Mouse (Mus musculus) ES-E14 (cell line): ENCODE measurements around the gene Zfp988.
"Not testable (repeated sequence)": the region's sequence is repeated elsewhere in the genome, so short reads cannot be mapped to it uniquely, and the experiment has no call there.

Experiments used
- CHD2 ChIP-seq: IDR thresholded peaks from 2 replicates; pipeline ENCODE4 v1.6.1; 2014; ENCODE audit warnings: mild to moderate bottlenecking, low read depth, low read length, inconsistent platforms
- HCFC1 ChIP-seq: IDR thresholded peaks from 2 replicates; pipeline ENCODE4 v1.6.1; 2012; ENCODE audit warnings: low read length, inconsistent platforms, borderline replicate concordance; ENCODE audit not compliant: insufficient read depth
- MAFK ChIP-seq: IDR thresholded peaks from 2 replicates; pipeline ENCODE4 v1.6.1; 2014; ENCODE audit warnings: mild to moderate bottlenecking, low read depth, low read length, inconsistent platforms; ENCODE audit not compliant: insufficient read depth
- ZNF384 ChIP-seq: IDR thresholded peaks from 2 replicates; pipeline ENCODE4 v1.6.1; 2012; ENCODE audit warnings: low read depth, low read length, inconsistent platforms

GRCm38 (mm10) chr4:147357195-147357594 lies 51.7 kb downstream of the Zfp988 start:
- TF ChIP-seq MAFK, CHD2, HCFC1, ZNF384: not testable (repeated sequence)
